Mouse (Mus musculus) adrenal gland (tissue): ENCODE measurements around the gene Asap2.
"Not testable (repeated sequence)": the region's sequence is repeated elsewhere in the genome, so short reads cannot be mapped to it uniquely, and the experiment has no call there.

Source experiments
- intact Hi-C: fragments of 180-260 bp; cut with DNase I; formaldehyde crosslinking; loops from one replicate; pipeline ENCODE4 v1.15.1; 2025
- long read RNA-seq, 2 experiments: library from polyadenylated mRNA; unstranded; transcript quantifications; one replicate each; pipeline ENCODE4 v2.0.0; 2020; ENCODE audit warnings: borderline replicate concordance in 1 of 2; ENCODE audit not compliant: insufficient replicate concordance in 1 of 2

Asap2 gene
- long read RNA-seq, experiment 1, partial matches to known transcripts: 6 of 9 reads
- long read RNA-seq, experiment 1, other reads (novel, unspliced or antisense): 3 of 9 reads
- long read RNA-seq, experiment 2, partial matches to known transcripts: 2 of 4 reads
- long read RNA-seq, experiment 2, other reads (novel, unspliced or antisense): 1 of 4 reads

DNA sequence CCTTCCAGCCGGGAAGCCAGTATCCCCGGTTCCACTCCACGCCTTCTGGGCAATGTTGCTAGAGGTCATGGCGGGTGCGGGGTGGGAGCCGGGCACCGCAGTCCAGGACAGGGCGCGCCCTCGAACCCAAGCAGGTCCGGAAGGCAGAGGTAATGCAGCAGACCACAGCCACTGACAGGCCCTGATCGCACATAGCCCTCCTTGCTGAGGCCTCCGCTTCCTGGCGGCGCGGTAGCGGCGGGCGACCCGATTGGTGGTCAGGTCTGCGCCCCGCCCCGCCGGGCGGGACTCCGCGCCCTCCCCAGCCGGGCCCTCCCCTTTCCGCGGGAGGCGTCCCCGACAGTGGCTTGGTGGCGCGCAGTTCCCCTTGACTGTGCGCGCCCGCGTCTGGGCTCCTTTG lies at the start of gene Asap2:
Gene Asap2, plus strand, starts transcription at position 328 of the 400 bp plus-strand sequence.
- intact Hi-C loops: not testable (repeated sequence)

DNA sequence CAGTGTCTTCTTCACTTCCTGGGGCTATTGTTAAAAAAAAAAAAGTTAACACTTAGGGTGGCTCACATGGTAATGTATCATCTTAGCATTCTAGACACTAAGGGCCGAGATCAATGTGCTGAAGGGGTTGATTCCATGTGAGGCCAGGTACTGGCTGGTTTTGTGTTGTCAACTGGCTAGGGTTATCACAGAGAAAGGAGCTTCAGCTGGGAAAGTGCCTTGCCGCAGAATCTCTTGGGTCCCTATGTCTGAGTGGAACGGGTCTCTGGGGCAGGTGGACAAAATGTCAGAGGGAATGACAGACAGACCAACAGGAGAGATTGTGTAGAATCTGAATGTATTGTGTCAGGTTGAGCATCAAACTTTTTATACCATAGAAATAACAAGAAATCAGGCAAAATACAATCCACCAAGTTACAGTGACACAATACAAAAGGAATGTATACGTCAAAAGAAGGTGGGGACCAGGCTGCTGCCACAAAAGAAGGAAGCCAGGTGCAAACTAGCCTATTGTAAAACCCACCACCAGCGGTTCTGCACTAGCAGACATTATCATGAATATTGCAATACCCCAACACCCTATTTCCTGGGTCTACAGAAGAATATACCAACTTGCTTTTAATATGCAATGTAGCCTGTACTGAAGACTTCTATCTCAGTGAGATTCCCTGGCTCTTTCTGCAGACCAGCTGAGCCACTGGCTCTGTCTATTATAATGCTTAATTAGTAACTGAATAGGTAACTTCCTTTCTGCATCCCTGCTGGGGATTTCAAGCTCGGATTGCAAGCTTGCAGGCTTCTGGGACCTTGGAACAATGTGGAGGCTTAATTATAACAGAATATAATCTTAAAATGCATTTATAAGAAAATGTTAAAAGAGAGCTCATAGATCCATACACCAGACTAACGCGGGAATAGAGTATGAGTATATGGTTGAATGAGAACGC lies 42.9 kb upstream of the Asap2 start:
- intact Hi-C loops: not testable (repeated sequence)

DNA sequence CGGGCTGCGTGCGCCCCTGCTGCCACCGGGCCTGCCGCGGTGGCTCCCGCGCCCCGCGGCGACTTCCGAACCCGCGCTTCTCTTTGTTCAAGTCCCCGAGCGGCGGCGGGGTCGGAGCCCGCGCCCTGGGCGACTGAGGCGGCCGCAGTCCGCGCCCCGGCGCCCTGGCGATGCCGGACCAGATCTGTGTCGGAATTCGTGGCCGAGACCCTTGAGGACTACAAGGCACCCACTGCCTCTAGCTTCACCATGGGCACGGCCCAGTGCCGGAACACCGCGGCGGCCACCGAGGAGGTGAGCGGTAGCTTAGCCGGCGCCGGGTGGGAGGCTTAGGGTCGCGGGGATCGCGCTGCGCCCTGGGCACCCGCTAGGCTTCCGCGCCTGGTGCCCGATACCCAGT lies 320 bp downstream of the Asap2 start:
- intact Hi-C loops: not testable (repeated sequence)

DNA sequence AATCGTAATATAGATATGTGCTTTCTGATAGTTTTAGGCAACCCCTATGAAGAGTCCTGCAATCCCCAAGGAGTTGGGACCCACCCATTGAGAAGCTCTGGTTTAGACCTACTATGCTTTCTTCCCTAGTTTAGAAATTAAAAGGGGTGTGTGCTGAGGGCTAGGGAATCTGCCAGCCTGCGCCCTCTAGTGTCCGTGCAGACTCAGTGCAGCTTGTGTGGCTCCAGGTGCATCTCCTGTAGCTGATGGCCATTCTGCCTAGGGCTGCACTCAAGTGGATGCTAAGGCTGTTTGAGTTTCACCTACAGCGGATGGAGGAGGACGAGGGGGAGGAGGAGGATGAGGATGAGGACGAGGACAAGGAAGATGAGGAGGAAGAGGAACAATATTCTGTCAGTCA lies 40.6 kb downstream of the Asap2 start:
- intact Hi-C loops: not testable (repeated sequence)

DNA sequence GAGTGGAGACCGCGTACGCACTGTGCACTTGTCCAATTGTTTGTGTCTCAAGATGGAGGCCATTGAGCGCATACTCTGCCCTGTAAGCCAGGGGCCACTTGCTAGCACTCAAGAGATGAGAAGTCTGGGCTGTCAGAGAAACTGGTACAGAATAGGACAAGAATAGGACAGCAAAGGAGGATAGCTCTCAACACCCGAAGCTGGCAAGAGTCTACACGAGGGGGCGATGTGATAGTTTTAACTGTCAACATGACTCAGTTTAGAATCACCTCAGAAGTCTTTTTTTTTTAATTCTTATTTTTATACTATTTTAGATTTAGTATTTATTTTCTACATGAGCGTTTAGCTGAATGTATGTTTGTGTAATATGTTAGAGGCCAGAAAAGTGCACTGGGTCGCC lies 56.5 kb downstream of the Asap2 start:
- intact Hi-C loops: not testable (repeated sequence)

DNA sequence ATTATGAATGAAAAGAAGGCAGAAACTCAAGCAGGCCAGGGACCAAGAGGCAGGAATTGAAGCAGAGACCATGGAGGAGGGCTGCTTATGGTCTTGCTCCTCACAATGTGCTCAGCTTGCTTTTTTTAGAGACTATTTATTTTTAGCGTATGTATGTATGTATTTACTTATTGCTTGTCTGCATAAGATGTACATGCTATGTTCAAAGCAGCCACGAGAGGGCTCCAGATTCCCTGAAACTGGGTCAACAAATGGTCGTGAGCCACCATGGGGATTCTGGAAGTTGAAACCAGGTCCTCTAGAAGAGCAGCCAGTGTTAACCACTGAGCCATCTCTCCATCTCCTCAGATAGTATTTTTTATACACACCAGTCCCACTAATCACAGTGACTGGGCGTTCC lies 85.5 kb downstream of the Asap2 start:
- intact Hi-C loops: loop anchor here (10.0 kb wide), 2 partner anchors 189 to 539 kb away; no protein-coding TSS in a partner anchor

DNA sequence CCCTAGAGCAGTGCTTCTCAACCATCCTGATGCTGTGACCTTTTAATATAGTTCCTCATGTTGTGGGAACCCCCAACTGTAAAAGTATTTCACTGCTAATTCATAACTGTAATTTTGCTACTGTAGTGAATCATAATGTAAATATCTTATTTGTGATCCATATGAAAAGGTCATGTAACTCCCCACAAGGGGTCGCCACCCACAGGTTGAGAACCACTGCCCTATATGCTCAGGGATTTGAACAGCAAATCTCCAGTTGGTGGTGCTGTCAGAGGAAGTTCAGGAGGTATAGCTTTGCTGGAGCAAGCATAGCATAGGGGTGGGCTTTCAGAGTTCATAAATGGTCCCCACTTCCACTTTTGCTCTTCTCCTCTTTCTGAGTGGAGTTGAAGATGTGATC lies 99.9 kb downstream of the Asap2 start:
- intact Hi-C loops: not testable (repeated sequence)

DNA sequence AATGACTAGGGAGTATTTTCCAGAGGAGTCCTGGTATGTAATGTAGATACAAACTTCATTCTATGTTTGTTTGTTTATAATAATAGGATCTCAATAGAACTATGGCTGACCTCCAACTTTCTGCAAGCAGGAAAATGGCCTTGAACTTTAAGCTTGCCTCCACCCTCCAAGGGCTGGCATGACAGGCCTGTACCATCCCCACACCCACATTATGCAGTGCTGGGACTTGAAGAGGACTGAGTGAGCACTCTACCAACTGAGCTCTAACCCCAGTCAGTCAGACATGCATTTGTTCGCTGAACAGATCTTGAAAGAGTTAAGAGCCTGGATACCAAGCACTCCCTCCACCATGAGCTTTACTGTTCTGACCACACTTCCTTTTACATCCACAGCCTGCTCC lies 102.2 kb downstream of the Asap2 start:
- intact Hi-C loops: not testable (repeated sequence)

DNA sequence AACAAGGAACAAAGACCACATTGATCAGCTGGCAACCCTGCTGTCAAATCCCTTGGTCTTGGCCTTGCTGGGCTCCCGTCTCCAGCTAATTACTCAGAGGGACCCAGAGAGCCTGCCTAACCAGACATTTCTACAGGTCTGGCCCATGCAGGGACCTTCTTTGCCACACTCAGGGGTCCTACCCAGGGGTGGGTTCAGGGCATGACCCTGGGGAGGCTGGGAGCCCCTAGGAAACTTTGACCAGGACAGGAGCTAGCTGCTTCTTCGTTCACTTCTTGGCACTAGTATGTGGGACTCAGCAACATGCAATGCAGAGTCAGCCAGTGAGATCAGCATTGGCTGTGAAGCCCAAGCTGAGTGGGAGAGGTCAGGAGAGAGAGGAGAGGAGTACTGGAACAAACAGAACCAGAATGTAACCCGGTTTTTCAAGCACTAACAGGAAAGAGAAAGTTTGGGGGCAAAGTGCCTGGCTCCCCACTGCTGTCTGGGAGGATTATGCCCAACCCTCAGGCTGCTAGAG lies 107.6 kb downstream of the Asap2 start:
- intact Hi-C loops: not testable (repeated sequence)

DNA sequence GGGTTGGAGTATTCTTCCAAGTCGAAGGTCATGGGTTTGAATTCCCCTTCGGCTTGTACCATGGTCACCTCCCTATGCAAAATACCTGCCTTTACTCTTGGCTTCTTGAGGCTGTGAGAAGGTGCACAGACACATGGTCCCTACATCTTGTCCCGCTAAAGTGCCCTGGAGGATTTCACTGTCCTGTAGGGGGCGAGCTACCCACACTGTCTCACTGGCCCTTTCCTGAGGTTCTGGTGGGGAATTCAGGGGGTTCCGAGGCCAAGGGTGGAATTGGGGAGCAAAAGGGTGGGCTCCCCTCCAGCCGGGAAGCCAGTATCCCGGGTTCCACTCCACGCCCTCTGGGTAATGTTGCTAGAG lies 120.8 kb downstream of the Asap2 start:
- intact Hi-C loops: loop anchor here (5.0 to 10.0 kb wide), 4 partner anchors 64 to 156 kb away; no protein-coding TSS in a partner anchor

DNA sequence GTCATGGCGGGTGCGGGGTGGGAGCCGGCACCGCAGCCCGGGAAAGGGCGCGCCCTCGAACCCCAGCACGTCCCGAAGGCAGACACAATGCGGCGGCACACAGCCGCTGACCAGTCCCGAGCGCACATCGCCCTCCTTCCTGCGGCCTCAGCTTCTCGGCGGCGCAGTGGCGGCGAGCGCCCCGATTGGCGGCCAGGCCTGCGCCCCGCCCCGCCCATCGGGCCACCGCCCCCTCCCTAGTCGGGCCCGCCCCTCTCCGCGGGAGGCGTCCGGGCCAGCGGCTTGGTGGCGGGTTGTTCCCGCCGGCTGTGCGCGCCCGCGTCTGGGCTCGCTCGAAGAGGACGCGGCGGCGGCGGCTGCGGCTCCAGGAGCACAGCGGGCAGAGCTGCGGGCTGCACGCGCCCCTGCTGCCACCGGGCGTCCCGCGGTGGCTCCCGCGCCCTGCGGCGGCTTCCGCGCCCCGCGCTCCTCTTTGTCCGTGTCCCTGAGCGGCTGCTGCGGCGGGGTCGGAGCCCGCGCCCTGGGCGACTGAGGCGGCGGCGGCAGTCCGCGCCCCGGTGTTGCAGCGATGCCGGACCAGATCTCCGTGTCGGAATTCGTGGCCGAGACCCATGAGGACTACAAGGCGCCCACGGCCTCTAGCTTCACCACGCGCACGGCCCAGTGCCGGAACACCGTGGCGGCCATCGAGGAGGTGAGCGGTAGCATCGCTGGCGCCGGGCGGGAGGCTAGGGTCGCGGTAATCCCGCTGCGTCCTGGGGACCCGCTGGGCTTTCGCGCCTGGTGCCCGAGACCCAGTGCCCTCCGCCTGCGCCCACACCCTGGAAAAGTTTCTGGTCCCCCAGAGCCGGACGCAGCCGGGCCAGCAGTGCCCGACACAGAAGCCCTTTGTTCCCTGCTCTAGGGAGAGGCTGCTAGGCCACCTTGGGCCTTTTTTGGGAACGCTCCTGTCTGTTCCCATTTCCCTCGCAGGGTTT lies 121.5 kb downstream of the Asap2 start:
- intact Hi-C loops: loop anchor here (5.0 to 10.0 kb wide), 4 partner anchors 63 to 156 kb away; no protein-coding TSS in a partner anchor

DNA sequence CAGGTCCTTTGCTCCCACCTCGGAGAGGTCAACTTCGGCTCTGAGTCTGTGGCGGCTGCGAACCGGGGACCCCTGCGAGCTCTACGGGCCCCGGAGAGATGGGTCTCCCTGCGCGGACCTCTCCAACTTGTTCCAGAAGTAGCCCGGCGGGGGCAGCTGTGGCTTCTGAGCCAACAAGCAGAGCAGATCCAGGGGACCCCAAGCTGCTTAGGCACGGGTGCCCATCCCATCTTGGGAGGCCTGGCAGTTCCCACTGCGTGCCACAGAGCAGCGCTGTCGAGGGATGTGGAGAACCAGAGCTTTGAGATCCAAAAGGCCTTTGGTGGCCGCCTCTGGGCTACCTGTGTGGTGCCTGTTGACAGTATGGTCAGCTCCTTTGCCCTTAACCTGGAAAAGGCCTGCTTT lies 122.2 kb downstream of the Asap2 start:
- intact Hi-C loops: loop anchor here (5.0 to 10.0 kb wide), 4 partner anchors 62 to 155 kb away; no protein-coding TSS in a partner anchor

DNA sequence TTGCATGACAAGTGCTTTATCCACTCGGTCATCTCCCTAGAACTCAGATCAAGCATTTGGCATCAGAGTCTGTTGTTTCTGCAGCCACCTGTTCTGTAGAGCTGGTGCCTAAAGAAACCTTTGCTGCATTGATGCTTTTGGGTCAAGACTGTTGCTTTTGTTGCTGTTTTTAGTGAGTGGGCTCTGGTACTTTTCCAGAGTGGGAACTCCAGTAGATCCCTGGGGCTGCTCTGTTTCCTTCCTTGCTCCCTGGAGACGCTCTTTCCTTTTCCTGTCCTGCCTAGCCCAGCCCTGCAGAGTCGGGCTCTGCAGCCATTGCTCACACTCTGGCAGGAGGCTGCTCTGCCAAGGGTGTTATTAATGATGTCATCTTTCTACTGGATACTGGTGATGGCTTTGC lies 129.2 kb downstream of the Asap2 start:
- intact Hi-C loops: loop anchor here (10.0 kb wide), 1 partner anchor 55 kb away; no protein-coding TSS in a partner anchor

DNA sequence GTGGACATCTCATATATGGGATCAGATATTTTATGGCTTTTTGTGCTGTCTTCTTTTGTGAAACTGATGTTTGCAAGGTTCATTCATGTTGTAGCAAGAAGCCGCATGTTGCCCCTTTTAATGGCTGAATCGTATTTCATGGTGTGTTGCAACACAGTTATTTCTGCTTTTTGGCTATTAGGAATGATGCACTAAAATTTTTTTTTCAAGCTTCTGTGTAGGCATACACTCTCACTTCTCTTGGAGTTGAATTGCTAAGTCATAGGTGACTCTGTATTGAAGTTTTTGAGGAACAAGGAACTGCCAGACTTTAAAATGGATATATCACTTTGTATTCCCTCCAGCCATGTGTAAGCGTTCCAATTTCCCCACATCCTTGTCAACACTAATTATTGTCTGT lies 132.6 kb downstream of the Asap2 start:
- intact Hi-C loops: no loop called here

DNA sequence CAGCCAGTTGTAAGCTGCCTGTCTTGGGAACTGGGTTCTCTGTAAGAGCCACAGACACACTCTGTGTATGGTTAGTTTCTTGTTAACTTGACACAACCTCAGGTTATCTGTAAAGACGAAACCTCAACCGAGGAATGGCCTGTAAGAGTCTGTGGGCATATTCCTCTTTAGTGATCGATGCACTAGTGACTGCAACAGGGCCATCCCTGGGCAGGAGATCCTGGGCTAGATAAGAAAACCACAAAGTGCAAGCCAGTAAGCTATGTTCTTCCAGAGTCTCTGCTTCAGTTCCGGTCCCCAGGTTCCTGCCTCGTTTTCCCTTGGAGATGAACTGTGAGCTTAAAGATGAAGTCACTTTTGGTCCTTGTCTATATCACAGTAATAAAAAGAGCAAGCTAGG lies 133.4 kb downstream of the Asap2 start:
- intact Hi-C loops: no loop called here

DNA sequence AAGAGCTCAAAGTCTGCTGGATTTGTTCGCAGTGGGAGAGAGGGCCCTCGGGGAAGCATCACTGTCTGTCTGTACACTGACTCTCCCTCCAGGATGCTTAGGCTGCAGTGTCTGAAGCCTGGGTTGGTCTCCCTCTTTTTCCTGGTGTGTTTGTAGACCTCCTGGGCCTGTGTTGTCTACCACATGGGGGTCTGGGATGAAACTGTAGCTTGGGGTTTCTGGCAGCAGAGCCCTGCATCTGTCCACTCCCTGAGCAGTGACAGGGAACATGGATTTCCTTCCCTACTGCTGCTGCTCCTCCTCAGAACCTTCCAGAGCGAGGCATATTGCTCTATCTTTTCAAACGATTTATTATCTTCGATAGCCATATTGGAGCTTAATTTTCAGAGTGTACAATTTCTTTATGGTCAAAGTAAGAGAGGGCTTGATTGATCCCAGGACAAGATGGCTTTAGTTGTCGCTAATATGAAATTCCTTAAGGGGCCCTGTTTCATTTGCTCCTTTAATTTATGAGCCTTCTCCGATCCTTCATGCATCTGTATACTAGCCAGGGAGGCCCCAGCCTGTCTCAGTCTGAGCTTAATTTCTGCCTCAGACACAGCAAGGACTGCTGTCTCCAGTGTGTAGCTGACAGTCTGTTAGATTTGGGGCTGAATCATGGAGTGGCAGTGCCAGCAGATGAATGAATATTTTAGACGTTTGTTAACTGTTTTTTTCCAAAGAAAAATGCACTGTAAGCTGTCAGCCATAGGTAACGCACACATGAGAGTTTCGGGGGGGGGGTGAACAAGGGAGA lies 135.6 kb downstream of the Asap2 start:
- intact Hi-C loops: no loop called here

DNA sequence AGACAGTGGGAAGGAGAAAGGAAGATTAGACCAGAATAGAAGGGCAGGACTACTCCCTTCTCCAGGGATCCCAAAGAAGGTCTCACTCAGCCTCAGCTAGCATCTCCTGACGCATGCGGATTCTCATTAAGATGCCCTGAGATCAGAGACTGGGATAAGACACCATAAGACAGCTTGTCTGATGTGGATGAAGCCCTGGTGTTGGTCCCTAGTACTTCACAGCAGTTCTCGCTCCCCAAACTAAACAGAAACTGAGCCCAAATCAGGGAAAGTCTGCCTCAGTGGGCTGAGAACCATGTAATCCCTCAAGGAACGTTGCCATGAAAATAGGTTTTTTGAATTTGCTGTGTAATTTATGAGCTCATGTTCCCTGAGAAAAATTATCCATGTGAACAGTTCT lies 136.3 kb downstream of the Asap2 start:
- intact Hi-C loops: no loop called here

DNA sequence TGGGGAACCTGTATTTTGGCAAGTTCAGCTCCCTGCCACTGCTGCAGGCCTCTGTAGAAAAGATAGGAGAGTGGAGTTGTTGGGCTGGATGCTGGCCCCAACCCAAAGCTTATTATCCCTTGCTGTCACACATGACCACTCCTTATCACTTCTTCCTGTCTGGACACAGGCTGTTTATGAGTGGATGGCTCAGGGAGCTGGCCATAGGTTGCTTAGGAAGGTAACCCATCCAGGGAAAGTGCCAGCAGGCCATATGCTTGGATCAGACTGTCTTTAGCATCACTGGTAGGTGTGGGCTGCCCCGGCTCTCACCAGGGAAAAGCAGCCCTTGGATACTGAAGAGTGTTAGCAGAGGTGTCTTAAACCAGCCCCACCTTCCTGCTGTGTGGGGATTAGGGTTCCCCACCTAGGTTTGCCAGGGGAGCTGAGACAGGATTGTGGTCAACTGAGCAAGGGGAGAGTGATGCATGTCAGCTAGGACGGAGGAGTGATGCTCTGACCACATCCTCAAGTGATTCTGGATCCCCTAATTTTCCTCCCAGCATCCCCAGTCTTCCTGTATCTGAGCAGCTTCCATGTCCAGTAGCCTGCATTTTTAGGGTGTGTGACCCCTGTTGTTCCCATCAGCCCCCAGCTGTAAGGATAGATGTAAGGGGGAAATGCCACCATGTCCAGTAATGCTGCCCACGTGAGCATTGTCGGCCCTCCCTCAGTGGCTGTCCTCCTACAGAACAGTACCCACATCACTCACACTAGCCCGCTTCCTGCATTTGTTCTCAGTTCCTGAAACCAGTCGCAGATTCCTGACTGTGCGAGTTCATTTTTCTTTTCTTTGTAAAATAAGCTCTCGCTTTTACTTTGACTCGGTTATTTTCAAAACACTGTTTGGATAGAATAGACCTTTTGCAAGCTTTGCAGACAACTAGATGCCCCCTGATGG lies 138.9 kb downstream of the Asap2 start:
- intact Hi-C loops: no loop called here

DNA sequence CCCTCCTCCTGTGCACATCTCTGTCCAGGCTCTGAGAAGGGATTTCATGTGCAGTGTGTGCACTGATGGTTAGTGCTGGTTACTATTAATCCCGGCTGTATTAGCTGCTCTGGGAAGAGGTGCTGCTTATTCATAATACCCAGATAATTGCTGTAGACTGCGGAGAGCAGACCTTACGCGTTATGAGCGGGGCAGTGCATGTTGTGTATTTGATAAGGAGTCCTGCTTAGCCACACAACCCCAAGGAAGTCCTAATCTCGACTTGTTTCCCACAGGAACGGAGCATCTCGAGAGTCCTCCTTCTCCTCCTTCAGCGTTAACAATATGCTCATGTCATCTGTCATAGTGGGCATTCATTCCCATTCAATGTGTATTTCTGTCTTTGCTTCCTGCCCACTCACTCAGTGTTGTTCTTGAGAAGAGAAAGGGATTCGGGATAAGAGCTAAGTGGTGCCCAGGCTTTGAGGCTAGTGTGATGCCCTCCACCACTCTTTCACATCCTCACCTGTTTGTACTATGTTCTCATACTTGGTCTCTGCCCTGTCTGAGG lies 140.1 kb downstream of the Asap2 start:
- intact Hi-C loops: loop anchor here (10.0 kb wide), 1 partner anchor 94 kb away; no protein-coding TSS in a partner anchor
